Mouse (Mus musculus) liver, embryonic 15.5 days (tissue): ENCODE measurements around the gene Syt1. TPM values are rescaled to one million over a fixed set of nuclear protein-coding genes. Genes with fewer than 3 reads are reported as not detected.

Experiments
- ATAC-seq: fragments of 200-750 bp; cut with Nextera tagmentation; 2 replicates; pipeline ENCODE4 v1.8.0; 2017; ENCODE audit warnings: moderate number of reproducible peaks, mild to moderate bottlenecking, moderate library complexity; ENCODE audit not compliant: insufficient read depth
- H3K27ac ChIP-seq: fragments of 300-500 bp; sonication (generic); replicated peaks from 2 replicates; pipeline ENCODE4 v1.5.1; 2015; ENCODE audit warnings: mild to moderate bottlenecking, inconsistent platforms
- H3K27me3 ChIP-seq: fragments of 300-500 bp; sonication (generic); 2 replicates; pipeline ENCODE4 v1.6.1; 2015; ENCODE audit warnings: mild to moderate bottlenecking, inconsistent platforms
- H3K36me3 ChIP-seq: fragments of 300-500 bp; sonication (generic); replicated peaks from 2 replicates; pipeline ENCODE4 v1.6.1; 2015; ENCODE audit warnings: moderate library complexity, mild to moderate bottlenecking, inconsistent platforms
- H3K4me1 ChIP-seq: fragments of 300-500 bp; sonication (generic); replicated peaks from 2 replicates; pipeline ENCODE4 v1.6.1; 2015; ENCODE audit warnings: inconsistent platforms
- H3K4me2 ChIP-seq: fragments of 300-500 bp; sonication (generic); 2 replicates; pipeline ENCODE4 v1.6.1; 2015; ENCODE audit warnings: moderate library complexity, mild to moderate bottlenecking, inconsistent platforms
- H3K4me3 ChIP-seq: fragments of 300-500 bp; sonication (generic); replicated peaks from 2 replicates; pipeline ENCODE4 v1.5.1; 2015; ENCODE audit warnings: mild to moderate bottlenecking, inconsistent platforms
- H3K9ac ChIP-seq: fragments of 300-500 bp; sonication (generic); 2 replicates; pipeline ENCODE4 v1.6.1; 2015; ENCODE audit warnings: moderate library complexity, mild to moderate bottlenecking, inconsistent platforms
- H3K9me3 ChIP-seq: fragments of 300-500 bp; sonication (generic); replicated peaks from 2 replicates; pipeline ENCODE4 v1.6.1; 2016; ENCODE audit warnings: inconsistent platforms
- WGBS: fragments of 180-500 bp; shearing (Covaris S2); methylation state at CpG from one replicate; pipeline ENCODE4 v1.1.7; 2015; ENCODE audit warnings: mixed read lengths; ENCODE audit not compliant: insufficient replicate concordance; 5-methylcytosine and 5-hydroxymethylcytosine counted together
- polyA plus RNA-seq: library from polyadenylated mRNA; unstranded; fragments of >200 nt; fragmentation: Nextera tagmentation; extraction: Ambion mirVana; gene quantifications from 2 replicates; pipeline ENCODE4 v1.2.1, GENCODE M21; 2015

The Syt1 gene
- polyA plus RNA-seq, 1 experiment from 2014 or later = 0.18 TPM

GRCm38 (mm10) chr10:108952182-108952581, 58.6 kb downstream of the Syt1 start:
- Histone ChIP-seq H3K27ac (no peak overlapping the region), H3K4me1 (no peaks in the 10 kb centered on the region), H3K36me3 (no peaks in the 10 kb centered on the region), H3K9me3 (no peaks in the 10 kb centered on the region), H3K4me3 (no peak overlapping the region), H3K4me2 (no peak overlapping the region), H3K27me3 (no peaks in the 10 kb centered on the region), H3K9ac (no peak overlapping the region)
- ATAC-seq = no peak
- 55% methylated on average over 8 of the region's 8 CpGs for WGBS

- Histone ChIP-seq H3K27ac (no peak overlapping the region), H3K36me3 (no peaks in the 10 kb centered on the region), H3K27me3 (no peaks in the 10 kb centered on the region), H3K9me3 (no peaks in the 10 kb centered on the region), H3K4me3 (no peak overlapping the region), H3K4me2 (no peak overlapping the region), H3K9ac (no peak overlapping the region), H3K4me1 (no peaks in the 10 kb centered on the region)
- ATAC-seq = no peak
- 60% methylated on average over 10 of the region's 10 CpGs for WGBS
These were observed 73.8 kb downstream of the Syt1 start for GRCm38 (mm10) chr10:108936838-108937430.

- no peaks in the 10 kb centered on the region for H3K36me3 ChIP-seq
- no peaks in the 10 kb centered on the region for H3K27me3 ChIP-seq
- no peak overlapping the region for H3K9ac ChIP-seq
- no peak overlapping the region for H3K27ac ChIP-seq
- H3K9me3 ChIP-seq = no peaks in the 10 kb centered on the region
- ATAC-seq = no peak
- 57% methylated on average over 3 of the region's 3 CpGs for WGBS
- H3K4me1 ChIP-seq = no peaks in the 10 kb centered on the region
- no peak overlapping the region for H3K4me2 ChIP-seq
- no peak overlapping the region for H3K4me3 ChIP-seq
These were observed 80.5 kb downstream of the Syt1 start for GRCm38 (mm10) chr10:108930299-108930698.

GRCm38 (mm10) chr10:108929676-108930075, 81.1 kb downstream of the Syt1 start:
- no peaks in the 10 kb centered on the region for H3K36me3 ChIP-seq
- no peak for ATAC-seq
- no peak overlapping the region for H3K9ac ChIP-seq
- H3K4me3 ChIP-seq = no peak overlapping the region
- H3K27ac ChIP-seq = no peak overlapping the region
- no peak overlapping the region for H3K4me2 ChIP-seq
- H3K4me1 ChIP-seq = no peaks in the 10 kb centered on the region
- WGBS = 66% methylated on average over 6 of the region's 6 CpGs
- no peaks in the 10 kb centered on the region for H3K9me3 ChIP-seq
- no peaks in the 10 kb centered on the region for H3K27me3 ChIP-seq

GRCm38 (mm10) chr10:108905264-108905663, 105.5 kb downstream of the Syt1 start:
- Histone ChIP-seq H3K4me1 (no peaks in the 10 kb centered on the region), H3K27me3 (no peaks in the 10 kb centered on the region), H3K9ac (no peak overlapping the region), H3K36me3 (no peaks in the 10 kb centered on the region), H3K4me3 (no peak overlapping the region), H3K9me3 (no peaks in the 10 kb centered on the region), H3K27ac (no peak overlapping the region), H3K4me2 (no peak overlapping the region)
- WGBS = 50% methylated on average over 1 of the region's 1 CpGs
- no peak for ATAC-seq

- Histone ChIP-seq H3K4me1 (no peaks in the 10 kb centered on the region), H3K9ac (no peak overlapping the region), H3K27ac (no peak overlapping the region), H3K9me3 (no peaks in the 10 kb centered on the region), H3K4me2 (no peak overlapping the region), H3K4me3 (no peak overlapping the region), H3K27me3 (no peaks in the 10 kb centered on the region), H3K36me3 (no peaks in the 10 kb centered on the region)
- no peak for ATAC-seq
- WGBS = 55% methylated on average over 4 of the region's 4 CpGs
These were observed 106.4 kb downstream of the Syt1 start for GRCm38 (mm10) chr10:108904371-108904770.

- no peak overlapping the region for H3K27ac ChIP-seq
These were observed 114.3 kb downstream of the Syt1 start for GRCm38 (mm10) chr10:108896529-108896928.

GRCm38 (mm10) chr10:108893288-108893687, 117.5 kb downstream of the Syt1 start:
- no peaks in the 10 kb centered on the region for H3K9me3 ChIP-seq
- 65% methylated on average over 6 of the region's 6 CpGs for WGBS
- H3K27me3 ChIP-seq = no peaks in the 10 kb centered on the region
- H3K4me1 ChIP-seq = no peaks in the 10 kb centered on the region
- no peak overlapping the region for H3K4me2 ChIP-seq
- no peak for ATAC-seq
- no peak overlapping the region for H3K27ac ChIP-seq
- H3K4me3 ChIP-seq = no peak overlapping the region
- H3K36me3 ChIP-seq = no peaks in the 10 kb centered on the region
- no peak overlapping the region for H3K9ac ChIP-seq

More at GRCm38 (mm10) chr10:108896529-108896928, 114.3 kb downstream of the Syt1 start:
- H3K4me2 ChIP-seq = no peak overlapping the region
- WGBS = 61% methylated on average over 5 of the region's 5 CpGs
- ATAC-seq = no peak
- no peaks in the 10 kb centered on the region for H3K27me3 ChIP-seq
- no peaks in the 10 kb centered on the region for H3K4me1 ChIP-seq
- no peak overlapping the region for H3K4me3 ChIP-seq
- no peaks in the 10 kb centered on the region for H3K9me3 ChIP-seq
- H3K36me3 ChIP-seq = no peaks in the 10 kb centered on the region
- no peak overlapping the region for H3K9ac ChIP-seq

GRCm38 (mm10) chr10:108892441-108892840, 118.3 kb downstream of the Syt1 start:
- Histone ChIP-seq H3K27me3 (no peaks in the 10 kb centered on the region), H3K4me3 (no peak overlapping the region), H3K4me1 (no peaks in the 10 kb centered on the region), H3K9ac (no peak overlapping the region), H3K4me2 (no peak overlapping the region), H3K9me3 (no peaks in the 10 kb centered on the region), H3K36me3 (no peaks in the 10 kb centered on the region), H3K27ac (no peak overlapping the region)
- ATAC-seq = no peak
- WGBS = 59% methylated on average over 1 of the region's 1 CpGs

- Histone ChIP-seq H3K9me3 (no peaks in the 10 kb centered on the region), H3K27me3 (no peaks in the 10 kb centered on the region), H3K4me1 (no peaks in the 10 kb centered on the region), H3K4me3 (no peak overlapping the region), H3K36me3 (no peaks in the 10 kb centered on the region), H3K27ac (no peak overlapping the region), H3K4me2 (no peak overlapping the region), H3K9ac (no peak overlapping the region)
- WGBS = 56% methylated on average over 4 of the region's 4 CpGs
- no peak for ATAC-seq
These were observed 121.7 kb downstream of the Syt1 start for GRCm38 (mm10) chr10:108889084-108889483.

GRCm38 (mm10) chr10:108886781-108887180, 124.0 kb downstream of the Syt1 start:
- no peak for ATAC-seq
- no peak overlapping the region for H3K4me3 ChIP-seq

GRCm38 (mm10) chr10:108885769-108886168, 125.0 kb downstream of the Syt1 start:
- no peaks in the 10 kb centered on the region for H3K36me3 ChIP-seq
- H3K27ac ChIP-seq = no peak overlapping the region
- H3K9me3 ChIP-seq = no peaks in the 10 kb centered on the region
- no peaks in the 10 kb centered on the region for H3K4me1 ChIP-seq
- H3K4me3 ChIP-seq = no peak overlapping the region
- WGBS = 60% methylated on average over 1 of the region's 1 CpGs
- no peak overlapping the region for H3K4me2 ChIP-seq
- H3K9ac ChIP-seq = no peak overlapping the region
- H3K27me3 ChIP-seq = no peaks in the 10 kb centered on the region
- no peak for ATAC-seq

More at GRCm38 (mm10) chr10:108886781-108887180, 124.0 kb downstream of the Syt1 start:
- Histone ChIP-seq H3K9me3 (no peaks in the 10 kb centered on the region), H3K36me3 (no peaks in the 10 kb centered on the region), H3K9ac (no peak overlapping the region), H3K4me2 (no peak overlapping the region), H3K27ac (no peak overlapping the region), H3K27me3 (no peaks in the 10 kb centered on the region), H3K4me1 (no peaks in the 10 kb centered on the region)
